Mouse (Mus musculus) erythroblast, embryonic 14.5 days (primary cell): ENCODE data around the gene Tmem63b. TPM values are rescaled to one million over a fixed set of nuclear protein-coding genes. Genes with fewer than 3 reads are reported as not detected.
A peak's percentile ranks its signal among the peaks of the same experiment; 100 is the strongest.

Source experiments
- H3K27me3 ChIP-seq: 2 replicates; pipeline ENCODE4 v1.6.1; 2012; ENCODE audit warnings: inconsistent platforms; ENCODE audit not compliant: control insufficient read depth
- H3K36me3 ChIP-seq: 2 replicates; pipeline ENCODE4 v1.6.1; 2012; ENCODE audit warnings: mild to moderate bottlenecking, inconsistent platforms; ENCODE audit not compliant: control insufficient read depth
- H3K4me1 ChIP-seq: 2 replicates; pipeline ENCODE4 v1.6.1; 2012; ENCODE audit warnings: inconsistent platforms; ENCODE audit not compliant: control insufficient read depth
- H3K4me3 ChIP-seq: replicated peaks from 2 replicates; pipeline ENCODE3; 2012; ENCODE audit warnings: moderate library complexity, mild to moderate bottlenecking, inconsistent platforms
- H3K9me3 ChIP-seq: 2 replicates; pipeline ENCODE4 v1.6.1; 2012; ENCODE audit warnings: low read length, inconsistent platforms, mixed read lengths; ENCODE audit not compliant: control insufficient read depth
- GATA1 ChIP-seq: IDR thresholded peaks from 2 replicates; pipeline ENCODE4 v1.6.1; 2012; ENCODE audit warnings: low read length, inconsistent platforms, mixed read lengths
- TAL1 ChIP-seq: IDR thresholded peaks from 3 replicates; pipeline ENCODE4 v1.6.1; 2012; ENCODE audit warnings: low read length, inconsistent platforms, mixed read lengths
- polyA plus RNA-seq: library from polyadenylated mRNA; stranded (reverse); fragments of >175 nt; gene quantifications from 2 replicates; pipeline ENCODE4 v1.2.3, GENCODE M21; 2012

Tmem63b gene
- polyA plus RNA-seq, 1 experiment, result 1.7 TPM

DNA sequence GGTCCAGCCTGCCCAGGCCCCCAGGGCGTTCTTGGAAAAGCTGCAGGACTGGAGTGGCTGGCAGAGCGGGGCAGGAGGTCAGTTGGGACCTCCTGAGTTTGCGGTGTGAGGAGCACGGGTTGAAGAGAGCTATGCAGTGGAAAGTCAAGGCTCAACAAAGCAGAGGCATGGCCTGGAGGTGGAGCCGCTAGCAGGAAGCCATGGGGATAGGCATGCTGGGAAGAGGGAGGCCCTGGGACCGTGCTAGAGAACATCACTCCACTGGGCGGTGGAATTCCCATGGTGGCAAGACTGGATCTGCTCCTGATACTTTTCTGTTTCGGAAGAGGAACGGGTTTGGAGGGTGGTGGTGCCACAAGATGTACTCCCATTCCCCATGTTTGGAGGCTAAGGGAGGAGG, 10.3 kb upstream of the Tmem63b start:
- no peak overlapping the region for H3K4me3 ChIP-seq
- TF ChIP-seq TAL1 (no peak), GATA1 (no peak)
- peaks cover 44% of the 10 kb centered on the region for H3K36me3 ChIP-seq
- peaks cover 50% of the 10 kb centered on the region for H3K4me1 ChIP-seq
- no peaks in the 10 kb centered on the region for H3K27me3 ChIP-seq
- no peaks in the 10 kb centered on the region for H3K9me3 ChIP-seq

- peaks cover 45% of the 10 kb centered on the region for H3K4me1 ChIP-seq
These were observed 8.8 kb upstream of the Tmem63b start for GRCm38 (mm10) chr17:45695227-45696120.

GRCm38 (mm10) chr17:45693812-45694565, 7.3 kb upstream of the Tmem63b start:
- Histone ChIP-seq H3K9me3 (no peaks in the 10 kb centered on the region), H3K36me3 (peaks cover 44% of the 10 kb centered on the region), H3K27me3 (no peaks in the 10 kb centered on the region), H3K4me3 (no peak overlapping the region), H3K4me1 (peaks cover 47% of the 10 kb centered on the region)
- TF ChIP-seq GATA1 (no peak), TAL1 (no peak)

More at GRCm38 (mm10) chr17:45695227-45696120, 8.8 kb upstream of the Tmem63b start:
- Histone ChIP-seq H3K9me3 (no peaks in the 10 kb centered on the region), H3K36me3 (peaks cover 49% of the 10 kb centered on the region), H3K27me3 (no peaks in the 10 kb centered on the region), H3K4me3 (peak overlapping the region; percentile 18)
- TF ChIP-seq GATA1 (no peak), TAL1 (no peak)

DNA sequence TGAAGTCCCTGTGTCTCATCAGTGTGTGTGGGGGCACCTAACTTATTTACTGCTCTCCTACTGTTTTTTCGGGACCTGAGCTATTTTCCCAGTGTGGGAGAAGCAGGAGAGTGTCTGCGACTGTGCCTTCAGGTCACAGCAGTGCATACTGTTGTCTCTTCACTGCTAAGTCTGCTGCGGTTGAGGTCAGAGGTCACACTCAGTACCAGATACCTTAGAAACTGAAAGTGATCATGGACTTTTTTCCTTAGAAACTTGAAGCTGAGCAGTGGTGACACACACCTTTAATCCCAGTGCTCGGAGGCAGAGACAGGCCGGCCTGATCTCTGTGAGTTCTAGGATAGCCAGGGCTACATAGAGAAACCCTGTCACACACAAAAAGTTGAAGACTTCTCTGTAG, 5.5 kb upstream of the Tmem63b start:
- Histone ChIP-seq H3K27me3 (no peaks in the 10 kb centered on the region), H3K4me3 (no peak overlapping the region), H3K36me3 (peaks cover 32% of the 10 kb centered on the region), H3K9me3 (no peaks in the 10 kb centered on the region), H3K4me1 (peaks cover 61% of the 10 kb centered on the region)
- no peak for TF ChIP-seq TAL1
- TF ChIP-seq GATA1, result no peak

DNA sequence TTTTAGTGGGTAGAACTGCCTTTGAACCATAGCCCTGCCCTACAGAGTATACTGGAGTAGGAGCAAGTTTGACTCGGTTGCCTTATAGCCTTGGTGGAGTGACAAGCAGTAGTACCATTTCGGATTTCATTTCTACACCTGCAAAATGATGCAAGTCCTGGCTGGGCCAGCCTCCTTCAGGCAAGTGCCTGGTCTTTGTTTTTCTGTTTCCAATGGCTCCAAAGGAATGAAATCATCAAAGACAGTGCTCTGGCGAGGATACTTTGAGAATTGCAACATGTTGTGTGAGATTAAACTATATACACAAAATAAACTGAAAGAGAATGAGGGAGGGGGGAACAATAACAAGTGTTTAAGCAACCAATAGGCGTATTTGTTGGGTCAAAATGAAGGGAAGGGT, 3.3 kb upstream of the Tmem63b start:
- peaks cover 17% of the 10 kb centered on the region for H3K36me3 ChIP-seq

DNA sequence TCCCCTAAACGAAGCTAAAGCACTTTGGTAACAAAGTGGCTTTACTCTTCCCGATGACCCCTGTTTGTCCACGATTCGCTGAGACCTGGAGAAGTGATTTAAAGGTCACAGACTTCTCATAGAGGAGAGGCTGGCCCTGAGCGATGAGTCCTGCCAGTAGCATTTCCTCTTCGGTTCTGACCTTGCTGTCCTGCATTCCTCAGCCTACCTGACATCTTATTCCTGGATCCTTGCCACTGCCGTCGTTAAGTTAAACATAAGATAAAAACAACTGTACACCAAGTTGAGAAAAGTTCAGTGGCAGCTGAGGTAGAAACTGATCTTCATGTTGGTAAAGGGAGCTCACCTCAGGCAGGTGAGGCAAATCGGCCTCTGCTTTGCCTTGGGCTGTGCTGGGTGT, 2.4 kb upstream of the Tmem63b start:
- Histone ChIP-seq H3K36me3 (peaks cover 15% of the 10 kb centered on the region), H3K4me3 (no peak overlapping the region), H3K27me3 (peaks cover 7% of the 10 kb centered on the region), H3K4me1 (peaks cover 65% of the 10 kb centered on the region), H3K9me3 (no peaks in the 10 kb centered on the region)
- no peak for TF ChIP-seq TAL1
- TF ChIP-seq GATA1, result no peak

More for the DNA sequence above, 3.3 kb upstream of the Tmem63b start:
- TF ChIP-seq TAL1 (no peak), GATA1 (no peak)
- H3K4me1 ChIP-seq, result peaks cover 65% of the 10 kb centered on the region
- H3K4me3 ChIP-seq, result no peak overlapping the region
- H3K27me3 ChIP-seq, result peaks cover 4% of the 10 kb centered on the region
- no peaks in the 10 kb centered on the region for H3K9me3 ChIP-seq

- Histone ChIP-seq H3K4me3 (peak within 1 kb of the TSS; percentile 89), H3K4me1 (peaks cover 48% of the 10 kb centered on the region), H3K27me3 (peaks cover 7% of the 10 kb centered on the region), H3K36me3 (peaks cover 10% of the 10 kb centered on the region), H3K9me3 (no peaks in the 10 kb centered on the region)
- TF ChIP-seq TAL1 (no peak), GATA1 (peak; percentile 20; the same call in 1 of the 2 replicates)
These were observed 549 bp downstream of the Tmem63b start, which contains the start of gene Mrpl14 for GRCm38 (mm10) chr17:45686093-45686619. Gene Mrpl14 (plus strand): TSS chr17:45686322.

DNA sequence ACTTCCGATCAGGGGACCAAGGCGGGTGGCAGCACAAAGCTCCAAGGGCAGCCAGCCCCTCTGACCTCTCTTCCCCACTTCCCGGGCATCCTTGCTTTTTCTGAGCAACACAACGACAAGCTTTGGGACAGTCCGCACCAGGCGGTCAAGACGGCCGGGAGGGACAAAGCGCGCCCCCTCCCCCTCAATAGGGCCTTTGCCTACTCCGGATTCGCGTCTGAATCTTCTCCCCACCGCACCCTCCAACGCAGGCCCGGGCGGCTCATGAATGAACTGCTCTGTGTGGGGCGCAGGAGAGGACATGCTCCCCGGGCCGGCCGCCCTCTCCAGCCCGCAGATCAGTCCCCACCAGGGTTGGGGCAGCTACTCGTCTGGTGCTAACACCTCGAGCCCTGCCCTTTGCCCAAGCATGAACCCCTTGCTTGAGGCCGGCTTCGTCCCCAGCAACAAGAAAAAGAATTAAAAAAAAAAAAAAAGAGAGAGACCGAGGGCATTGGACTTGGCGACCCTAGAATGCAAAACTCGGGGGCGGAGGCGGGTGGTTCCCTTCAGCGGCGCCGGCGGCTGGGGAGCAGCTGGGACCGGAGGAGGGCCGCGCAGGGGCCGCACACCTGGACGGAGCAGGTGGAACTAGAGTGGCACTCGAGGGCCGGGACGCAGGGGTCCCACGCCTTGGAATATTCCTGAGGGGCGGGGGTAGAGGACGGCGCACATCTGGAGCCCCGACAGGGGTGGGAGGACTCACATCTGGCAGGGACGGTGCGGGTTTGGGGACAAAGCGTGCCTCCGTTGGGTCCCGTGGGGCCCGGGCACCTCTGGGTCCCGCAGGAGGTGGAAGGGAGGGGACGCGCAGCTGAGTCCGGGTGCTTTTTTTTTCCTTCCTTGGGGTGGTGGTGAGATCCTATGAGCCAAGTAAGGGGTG, 1.3 kb downstream of the Tmem63b start:
- Histone ChIP-seq H3K27me3 (peaks cover 7% of the 10 kb centered on the region), H3K36me3 (peaks cover 10% of the 10 kb centered on the region), H3K4me1 (peaks cover 55% of the 10 kb centered on the region), H3K4me3 (peak overlapping the region; percentile 89), H3K9me3 (no peaks in the 10 kb centered on the region)
- TF ChIP-seq TAL1, result no peak
- no peak for TF ChIP-seq GATA1
